Mouse (Mus musculus): ENCODE results near the gene Sart3. TPM values are rescaled to one million over a fixed set of nuclear protein-coding genes. Genes with fewer than 3 reads are reported as not detected.

Sart3 gene
- polyA plus RNA-seq, 1 experiment = 29.3 TPM

- no peak overlapping the region for H3K4me2 ChIP-seq (ENCODE audit: low read depth)
- H3K79me2 ChIP-seq (ENCODE audit: control insufficient read depth, insufficient read depth) = no peaks in the 10 kb centered on the region
- H3ac ChIP-seq (ENCODE audit: control insufficient read depth, insufficient read length) = no peak overlapping the region
- H3K4me3 ChIP-seq = no peak overlapping the region
- H3K36me3 ChIP-seq (ENCODE audit: control insufficient read depth, insufficient read depth) = no peaks in the 10 kb centered on the region
- no peak for TF ChIP-seq E2F4 (IDR thresholded peaks at IDR 0.05; ENCODE audit: insufficient read depth)
- TF ChIP-seq REST (IDR thresholded peaks at IDR 0.05; ENCODE audit: insufficient read depth, insufficient read length) = no peak
- no peak for TF ChIP-seq MAX (IDR thresholded peaks at IDR 0.05; ENCODE audit: low read depth)
- TF ChIP-seq TCF12 (IDR thresholded peaks at IDR 0.05; ENCODE audit: insufficient read depth, poor library complexity, severe bottlenecking) = no peak
- no peak for TF ChIP-seq CEBPB (IDR thresholded peaks at IDR 0.05; ENCODE audit: insufficient read depth, poor library complexity, severe bottlenecking)
- peak; percentile 17 for TF ChIP-seq POLR2A (IDR thresholded peaks at IDR 0.05; ENCODE audit: insufficient read length, low read depth)
- no peak for TF ChIP-seq USF1 (IDR thresholded peaks at IDR 0.05; ENCODE audit: low read depth)
- peak in 1 of 3 experiments; percentile 33 for TF ChIP-seq MYOD1 (IDR thresholded peaks at IDR 0.05; ENCODE audit: control insufficient read depth in 1 of 3, insufficient read length in 2 of 3, low read depth in 2 of 3)
- TF ChIP-seq SRF (IDR thresholded peaks at IDR 0.05; ENCODE audit: control insufficient read depth, insufficient read length, low read depth) = no peak
- peak; percentile 81 for TF ChIP-seq POLR2AphosphoS2 (IDR thresholded peaks at IDR 0.05; ENCODE audit: insufficient read length, low read depth)
- no peak for TF ChIP-seq TCF3 (IDR thresholded peaks at IDR 0.05; ENCODE audit: insufficient read length, low read depth)
- TF ChIP-seq MYOG (IDR thresholded peaks at IDR 0.05; ENCODE audit: control insufficient read depth in 1 of 3, insufficient read depth in 1 of 3, insufficient read length in 2 of 3, low read depth in 2 of 3) = peak in 1 of 3 experiments; percentile 38
- H3K27me3 ChIP-seq (ENCODE audit: control insufficient read depth, insufficient read depth, insufficient read length) = no peaks in the 10 kb centered on the region
Observed at GRCm38 (mm10) chr5:113791197-113792095, 19.1 kb upstream of the Sart3 start.

DNA sequence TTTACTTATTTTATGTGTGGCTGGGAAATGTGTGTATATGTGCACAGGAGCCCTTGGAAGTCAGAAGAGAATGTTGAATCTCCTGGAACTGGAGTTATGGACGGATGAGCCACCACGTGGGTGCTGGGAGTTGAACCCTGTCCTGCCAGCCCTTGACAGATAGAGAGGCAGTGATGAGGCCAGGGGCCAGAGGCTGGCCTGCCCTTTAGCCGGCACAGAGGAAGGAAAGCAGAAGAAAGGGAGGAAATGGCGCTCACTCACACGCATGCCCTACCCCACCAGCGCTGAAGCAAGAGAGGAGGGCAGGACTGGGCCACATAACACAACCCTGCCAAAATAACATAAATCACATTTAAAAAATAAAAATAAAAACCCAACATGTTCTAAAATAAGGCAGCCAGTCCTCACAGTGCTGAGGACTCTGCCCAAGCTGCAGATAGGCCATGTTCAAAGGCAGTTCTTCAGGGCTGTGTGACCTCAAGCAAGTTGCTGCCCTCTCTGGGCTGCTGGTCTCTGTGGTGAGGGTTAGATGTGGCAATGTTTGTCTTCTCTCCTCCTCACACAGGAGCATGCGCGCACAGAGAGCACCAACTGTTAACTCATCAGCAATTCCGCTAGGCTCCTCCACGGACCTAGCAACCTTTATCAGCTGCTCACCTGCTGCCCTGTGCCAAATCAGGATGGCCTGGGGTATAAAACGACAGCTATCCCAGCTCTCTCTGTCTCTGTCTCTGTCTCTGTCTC lies 18.3 kb upstream of the Sart3 start:
- no peaks in the 10 kb centered on the region for H3K27me3 ChIP-seq (ENCODE audit: control insufficient read depth, insufficient read depth, insufficient read length)
- H3K4me2 ChIP-seq (ENCODE audit: low read depth) = no peak overlapping the region
- H3K79me2 ChIP-seq (ENCODE audit: control insufficient read depth, insufficient read depth) = no peaks in the 10 kb centered on the region
- no peak overlapping the region for H3ac ChIP-seq (ENCODE audit: control insufficient read depth, insufficient read length)
- H3K36me3 ChIP-seq (ENCODE audit: control insufficient read depth, insufficient read depth) = no peaks in the 10 kb centered on the region
- H3K4me3 ChIP-seq = no peak overlapping the region
- TF ChIP-seq MAX (IDR thresholded peaks at IDR 0.05; ENCODE audit: low read depth) (no peak), POLR2A (IDR thresholded peaks at IDR 0.05; ENCODE audit: insufficient read length, low read depth) (no peak), TCF12 (IDR thresholded peaks at IDR 0.05; ENCODE audit: insufficient read depth, poor library complexity, severe bottlenecking) (no peak), SRF (IDR thresholded peaks at IDR 0.05; ENCODE audit: control insufficient read depth, insufficient read length, low read depth) (no peak), TCF3 (IDR thresholded peaks at IDR 0.05; ENCODE audit: insufficient read length, low read depth) (no peak), E2F4 (IDR thresholded peaks at IDR 0.05; ENCODE audit: insufficient read depth) (no peak), CEBPB (IDR thresholded peaks at IDR 0.05; ENCODE audit: insufficient read depth, poor library complexity, severe bottlenecking) (no peak), USF1 (IDR thresholded peaks at IDR 0.05; ENCODE audit: low read depth) (no peak), POLR2AphosphoS2 (IDR thresholded peaks at IDR 0.05; ENCODE audit: insufficient read length, low read depth) (no peak), MYOG (IDR thresholded peaks at IDR 0.05; ENCODE audit: control insufficient read depth in 1 of 3, insufficient read depth in 1 of 3, insufficient read length in 2 of 3, low read depth in 2 of 3) (no peak), REST (IDR thresholded peaks at IDR 0.05; ENCODE audit: insufficient read depth, insufficient read length) (no peak)

- Histone ChIP-seq H3K4me2 (ENCODE audit: low read depth) (peak overlapping the region; percentile 58), H3K79me2 (ENCODE audit: control insufficient read depth, insufficient read depth) (no peaks in the 10 kb centered on the region), H3K36me3 (ENCODE audit: control insufficient read depth, insufficient read depth) (no peaks in the 10 kb centered on the region), H3K27me3 (ENCODE audit: control insufficient read depth, insufficient read depth, insufficient read length) (no peaks in the 10 kb centered on the region), H3K4me3 (no peak overlapping the region), H3ac (ENCODE audit: control insufficient read depth, insufficient read length) (no peak overlapping the region)
- TF ChIP-seq POLR2AphosphoS2 (IDR thresholded peaks at IDR 0.05; ENCODE audit: insufficient read length, low read depth) (no peak), POLR2A (IDR thresholded peaks at IDR 0.05; ENCODE audit: insufficient read length, low read depth) (no peak), E2F4 (IDR thresholded peaks at IDR 0.05; ENCODE audit: insufficient read depth) (no peak), MYOG (IDR thresholded peaks at IDR 0.05; ENCODE audit: control insufficient read depth in 1 of 3, insufficient read depth in 1 of 3, insufficient read length in 2 of 3, low read depth in 2 of 3) (peak; percentile 58 to 79 (median 68)), TCF3 (IDR thresholded peaks at IDR 0.05; ENCODE audit: insufficient read length, low read depth) (peak; percentile 7), SRF (IDR thresholded peaks at IDR 0.05; ENCODE audit: control insufficient read depth, insufficient read length, low read depth) (no peak), MYOD1 (IDR thresholded peaks at IDR 0.05; ENCODE audit: control insufficient read depth in 1 of 3, insufficient read length in 2 of 3, low read depth in 2 of 3) (peak; percentile 70 to 89 (median 73)), REST (IDR thresholded peaks at IDR 0.05; ENCODE audit: insufficient read depth, insufficient read length) (no peak), TCF12 (IDR thresholded peaks at IDR 0.05; ENCODE audit: insufficient read depth, poor library complexity, severe bottlenecking) (peak; percentile 76), CEBPB (IDR thresholded peaks at IDR 0.05; ENCODE audit: insufficient read depth, poor library complexity, severe bottlenecking) (no peak), MAX (IDR thresholded peaks at IDR 0.05; ENCODE audit: low read depth) (no peak), USF1 (IDR thresholded peaks at IDR 0.05; ENCODE audit: low read depth) (no peak)
Observed at GRCm38 (mm10) chr5:113789075-113789788, 16.9 kb upstream of the Sart3 start.

DNA sequence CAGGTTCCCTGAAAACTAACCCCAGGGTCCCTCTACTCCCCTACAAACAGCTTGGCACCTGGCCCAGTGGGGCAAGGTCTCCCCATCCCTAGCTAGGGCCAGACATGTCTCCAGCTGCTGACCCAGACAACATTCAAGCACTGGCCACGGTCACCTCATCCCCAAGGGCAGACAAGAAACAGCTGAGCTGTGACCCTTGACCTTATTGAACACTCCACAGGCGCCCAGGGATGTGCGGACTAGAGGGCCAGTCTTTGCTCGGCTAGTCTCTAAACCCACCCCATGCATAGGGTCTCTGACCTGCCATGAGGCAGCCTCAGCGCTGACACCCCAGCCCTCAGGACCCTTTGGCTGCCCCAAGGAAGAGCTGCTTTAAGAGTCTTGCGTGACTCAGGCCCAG lies 16.3 kb upstream of the Sart3 start:
- peak overlapping the region; percentile 58 for H3K4me2 ChIP-seq (ENCODE audit: low read depth)
- peak; percentile 11 to 78 (median 59) for TF ChIP-seq MYOD1 (IDR thresholded peaks at IDR 0.05; ENCODE audit: control insufficient read depth in 1 of 3, insufficient read length in 2 of 3, low read depth in 2 of 3)
- no peak for TF ChIP-seq SRF (IDR thresholded peaks at IDR 0.05; ENCODE audit: control insufficient read depth, insufficient read length, low read depth)
- TF ChIP-seq TCF12 (IDR thresholded peaks at IDR 0.05; ENCODE audit: insufficient read depth, poor library complexity, severe bottlenecking) = peak; percentile 48
- no peak for TF ChIP-seq POLR2AphosphoS2 (IDR thresholded peaks at IDR 0.05; ENCODE audit: insufficient read length, low read depth)
- TF ChIP-seq MYOG (IDR thresholded peaks at IDR 0.05; ENCODE audit: control insufficient read depth in 1 of 3, insufficient read depth in 1 of 3, insufficient read length in 2 of 3, low read depth in 2 of 3) = peak; percentile 15 to 71 (median 54)

More for the DNA sequence above, 16.3 kb upstream of the Sart3 start:
- H3K79me2 ChIP-seq (ENCODE audit: control insufficient read depth, insufficient read depth) = no peaks in the 10 kb centered on the region
- H3ac ChIP-seq (ENCODE audit: control insufficient read depth, insufficient read length) = no peak overlapping the region
- H3K4me3 ChIP-seq = no peak overlapping the region
- H3K36me3 ChIP-seq (ENCODE audit: control insufficient read depth, insufficient read depth) = no peaks in the 10 kb centered on the region
- no peaks in the 10 kb centered on the region for H3K27me3 ChIP-seq (ENCODE audit: control insufficient read depth, insufficient read depth, insufficient read length)
